Mouse (Mus musculus) inflammation-experienced regulatory T-cells, adult 16 weeks (primary cell): Measurements from ENCODE around the gene Mypn. TPM values are rescaled to one million over a fixed set of nuclear protein-coding genes. Genes with fewer than 3 reads are reported as not detected.

Experiments
- polyA plus RNA-seq: library from polyadenylated mRNA; unstranded; fragments of 100-300 nt; shearing (Covaris generic); gene quantifications from one replicate; pipeline ENCODE4 v1.2.1, GENCODE M21; 2017

The Mypn gene
- polyA plus RNA-seq: not detected

GRCm38 (mm10) chr10:63203728-63204127 lies at the start of gene Mypn:
TSS of gene Mypn (minus strand) at chr10:63203952.

GRCm38 (mm10) chr10:63243493-63244054 lies 39.8 kb upstream of the Mypn start, which contains the start of gene Herc4:
TSS of gene Herc4 (plus strand) at chr10:63243810.

GRCm38 (mm10) chr10:63099521-63099920 lies 104.2 kb downstream of the Mypn start, which contains the start of gene Atoh7:
TSS of gene Atoh7 (plus strand) at chr10:63099651.

Other genes with a start within 250 kb of the Mypn start
- gene Rufy2, start 223.7 kb downstream of the Mypn start, polyA plus RNA-seq: 63.0 TPM
- 93.8 TPM for gene Hnrnph3, start 179.7 kb downstream of the Mypn start, polyA plus RNA-seq
- gene Pbld2, start 179.6 kb downstream of the Mypn start, polyA plus RNA-seq: 0.38 TPM
- not detected for gene Pbld1, start 143.8 kb downstream of the Mypn start, polyA plus RNA-seq
- not detected for gene Atoh7, start 104.3 kb downstream of the Mypn start, polyA plus RNA-seq
- 164 TPM for gene Herc4, start 39.9 kb upstream of the Mypn start, polyA plus RNA-seq
- gene Sirt1, start 177.8 kb upstream of the Mypn start, polyA plus RNA-seq: 2.9 TPM
- 6.6 TPM for gene Dnajc12, start 178.5 kb upstream of the Mypn start, polyA plus RNA-seq
- gene Gm7075, start 217.8 kb upstream of the Mypn start, polyA plus RNA-seq: not detected
- 0.07 TPM for gene Ctnna3, start 226.1 kb upstream of the Mypn start, polyA plus RNA-seq